Comparison of ENCODE assay signal across 8 mouse cellular contexts in the genomic region with DNA sequence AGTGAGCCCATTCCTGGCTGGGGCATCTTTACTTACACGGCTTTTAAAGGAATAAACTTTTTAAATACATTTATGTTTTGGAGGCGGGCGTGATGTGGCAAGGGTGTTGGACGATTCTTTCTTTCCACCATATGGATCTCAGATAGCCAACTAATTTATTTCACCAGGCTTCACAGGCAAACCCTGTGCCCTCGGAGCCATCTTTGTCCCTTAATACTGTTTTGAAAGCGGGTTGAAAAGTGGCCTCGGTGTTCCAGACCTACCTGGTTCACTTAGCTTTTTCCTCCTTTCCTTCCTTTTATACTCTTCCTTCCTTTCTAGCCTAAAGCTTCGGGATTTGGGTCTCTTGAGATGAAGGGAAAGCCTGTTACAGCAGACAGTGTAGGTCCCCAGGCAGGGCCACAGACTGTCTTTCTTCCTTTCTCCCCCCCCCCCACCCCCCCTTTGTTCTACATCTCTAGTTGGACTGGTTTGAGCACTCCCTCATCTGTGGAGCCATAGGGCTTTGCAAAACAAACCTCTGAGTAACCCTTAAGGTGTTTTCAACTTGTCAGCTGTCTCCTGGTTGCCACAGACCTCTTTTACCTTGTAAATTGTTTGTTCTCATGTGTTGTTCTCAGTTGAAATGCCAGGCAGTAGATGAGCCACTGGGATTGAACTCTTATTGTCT. TPM values are rescaled to one million over a fixed set of nuclear protein-coding genes. Genes with fewer than 3 reads are reported as not detected.
DNase-seq lines count a peak whose midpoint lies in the region; ATAC-seq and TF ChIP-seq lines count a peak whose summit lies in the region.

No protein-coding gene starts in this region.

- H3K4me1 ChIP-seq in kidney, adult 2 months (ENCODE audit: control insufficient read depth, insufficient read depth, low read length) = peaks cover 11% of the 10 kb centered on the region
- H3K4me1 ChIP-seq in ES-E14 (ENCODE audit: control insufficient read depth in 2 of 2, insufficient read depth in 2 of 2, low read length in 2 of 2, poor library complexity in 1 of 2) = peaks cover 0 to 3% of the 10 kb centered on the region in 2 experiments; a peak in 1 of 4 replicates
- peaks cover 17% of the 10 kb centered on the region for H3K4me1 ChIP-seq in limb, embryonic 15.5 days

- WGBS in kidney, adult 2 months = 4% methylated on average over 8 of the region's 8 CpGs
- 2% methylated on average over 8 of the region's 8 CpGs for WGBS in limb, embryonic 15.5 days

- peak overlapping the region; percentile 94 for H3K9ac ChIP-seq in ES-E14 (ENCODE audit: insufficient read depth, low read depth, low read length, poor library complexity, severe bottlenecking)
- H3K9ac ChIP-seq in limb, embryonic 15.5 days = peak overlapping the region; percentile 66

- H3K4me3 ChIP-seq in kidney, adult 2 months (ENCODE audit: insufficient read depth, low read depth, low read length) = peak overlapping the region; percentile 90
- peak overlapping the region; percentile 85 to 95 for H3K4me3 ChIP-seq in ES-E14 (ENCODE audit: insufficient read depth in 1 of 2, low read depth in 1 of 2, low read length in 2 of 2, poor library complexity in 1 of 2, severe bottlenecking in 1 of 2)
- H3K4me3 ChIP-seq in limb, embryonic 15.5 days = peak overlapping the region; percentile 100

- no peaks in the 10 kb centered on the region for H3K27me3 ChIP-seq in kidney, adult 2 months (replicated peaks; ENCODE audit: control insufficient read depth, insufficient read depth, low read length)
- H3K27me3 ChIP-seq in limb, embryonic 15.5 days = no peaks in the 10 kb centered on the region

- peak overlapping the region; percentile 81 for H3K27ac ChIP-seq in kidney, adult 2 months (ENCODE audit: insufficient read depth, low read depth, low read length)
- H3K27ac ChIP-seq in ES-E14 (ENCODE audit: insufficient read depth, low read depth, low read length, poor library complexity, severe bottlenecking) = peak overlapping the region; percentile 85
- peak overlapping the region; percentile 91 for H3K27ac ChIP-seq in limb, embryonic 15.5 days

- no peaks in the 10 kb centered on the region for H3K9me3 ChIP-seq in ES-E14 (ENCODE audit: control insufficient read depth, insufficient read depth, low read depth, low read length)
- H3K9me3 ChIP-seq in limb, embryonic 15.5 days = no peaks in the 10 kb centered on the region

- ATAC-seq in erythroid progenitor cell, adult 5-6 weeks (replicated peaks; ENCODE audit: low FRiP score, poor library complexity, severe bottlenecking) = peak; percentile 12; the same call in 1 of the 2 replicates
- ATAC-seq in limb, embryonic 15.5 days (ENCODE audit: insufficient number of reproducible peaks, low FRiP score, low TSS enrichment, low read depth) = no peak

- no peak for TF ChIP-seq POLR2A in kidney, adult 2 months (IDR thresholded peaks at IDR 0.05; ENCODE audit: low read depth, low read length)

- in situ Hi-C loops in ES-E14 (cut with MboI; ENCODE audit: low sequenced_read_pairs in 2 of 2, unreplicated experiment in 2 of 2) = no loop called here

- DNase-seq in kidney, adult 2 months = peak; percentile 15
- DNase-seq in kidney, adult 9 months = no peak
- DNase-seq in ES-E14 (ENCODE audit: low read depth, low spot score) = no peak
- peak; percentile 20 for DNase-seq in retina, embryonic 14.5 days (ENCODE audit: low spot score)
- DNase-seq in layer of hippocampus, adult 9-10 months (ENCODE audit: low spot score) = no peak
- DNase-seq in testis, postnatal 14 days (ENCODE audit: low spot score) = no peak

- H3K4me2 ChIP-seq in limb, embryonic 15.5 days = peak overlapping the region; percentile 60

- no peaks in the 10 kb centered on the region; the same call in 1 of the 2 replicates for H3K36me3 ChIP-seq in kidney, adult 2 months (ENCODE audit: control insufficient read depth, insufficient read depth, low read length)
- H3K36me3 ChIP-seq in ES-E14 (ENCODE audit: control insufficient read depth, insufficient read depth, low read length, poor library complexity, severe bottlenecking) = peaks cover 8% of the 10 kb centered on the region; the same call in 1 of the 2 replicates
- no peaks in the 10 kb centered on the region; the same call in 1 of the 2 replicates for H3K36me3 ChIP-seq in limb, embryonic 15.5 days

- TF ChIP-seq CTCF in kidney, adult 2 months (conservative IDR thresholded peaks at IDR 0.05; ENCODE audit: insufficient read depth, insufficient read length, low read depth, low read length) = no peak

TF ChIP-seq in ES-E14, 5 proteins besides CTCF, POLR2A, EP300 and RAD21:
- no peak for TF ChIP-seq MAFK (IDR thresholded peaks at IDR 0.05; ENCODE audit: insufficient read depth, low read depth, low read length)
- TF ChIP-seq HCFC1 (IDR thresholded peaks at IDR 0.05; ENCODE audit: borderline replicate concordance, insufficient read depth, low read length) = no peak
- no peak for TF ChIP-seq CHD2 (IDR thresholded peaks at IDR 0.05; ENCODE audit: low read depth, low read length)
- TF ChIP-seq ZC3H11A (IDR thresholded peaks at IDR 0.05; ENCODE audit: borderline replicate concordance, low read depth, low read length) = no peak
- TF ChIP-seq ZNF384 (IDR thresholded peaks at IDR 0.05; ENCODE audit: low read depth, low read length) = no peak

RNA-seq across cellular contexts. Expression of a gene that starts 0.7 kb away (rescaled TPM):
- polyA plus RNA-seq in kidney, adult 2 months (2012; rRNA removed) = 4.6 and 6.1 TPM in 2 replicates
- total RNA-seq in ES-E14 (2012; rRNA removed) = 17.0 and 18.4 TPM in 2 replicates
- 0.84 TPM in 1 of 2 replicates, not detected in the other for total RNA-seq in erythroid progenitor cell, adult 5-6 weeks (2015; ENCODE audit: low replicate concordance)
- total RNA-seq in erythroid progenitor cell, adult 5-6 weeks (2017; ENCODE audit: low replicate concordance) = 0.15 and 1.8 TPM in 2 replicates
- 20.9 and 21.9 TPM in 2 replicates for polyA plus RNA-seq in limb, embryonic 15.5 days (2015; fragmentation: Nextera tagmentation; extraction: Ambion mirVana)

RNA-seq across cellular contexts. Expression of a gene that starts 1.0 kb away (rescaled TPM):
- polyA plus RNA-seq in kidney, adult 2 months (2012; rRNA removed) = 32.5 and 34.2 TPM in 2 replicates
- 13.8 and 18.7 TPM in 2 replicates for total RNA-seq in ES-E14 (2012; rRNA removed)
- total RNA-seq in erythroid progenitor cell, adult 5-6 weeks (2015; ENCODE audit: low replicate concordance) = 21.4 and 22.0 TPM in 2 replicates
- 10.3 and 10.7 TPM in 2 replicates for total RNA-seq in erythroid progenitor cell, adult 5-6 weeks (2017; ENCODE audit: low replicate concordance)
- 32.3 and 33.7 TPM in 2 replicates for polyA plus RNA-seq in limb, embryonic 15.5 days (2015; fragmentation: Nextera tagmentation; extraction: Ambion mirVana)

RNA-seq across cellular contexts. Expression of a gene that starts 18.5 kb away (rescaled TPM):
- 34.5 and 35.3 TPM in 2 replicates for polyA plus RNA-seq in kidney, adult 2 months (2012; rRNA removed)
- total RNA-seq in ES-E14 (2012; rRNA removed) = 26.1 and 27.0 TPM in 2 replicates
- total RNA-seq in erythroid progenitor cell, adult 5-6 weeks (2015; ENCODE audit: low replicate concordance) = 9.7 and 19.7 TPM in 2 replicates
- 20.7 and 28.4 TPM in 2 replicates for total RNA-seq in erythroid progenitor cell, adult 5-6 weeks (2017; ENCODE audit: low replicate concordance)
- polyA plus RNA-seq in limb, embryonic 15.5 days (2015; fragmentation: Nextera tagmentation; extraction: Ambion mirVana) = 15.5 and 17.1 TPM in 2 replicates

Comparison
In these comparisons a context has a peak if more than half of its experiments do, and no peak if none do; other contexts are left out.
1. DNase-seq: peak in kidney, adult 2 months (single experiment) and retina, embryonic 14.5 days (single experiment); none in kidney, adult 9 months (single experiment), ES-E14 (single experiment), layer of hippocampus, adult 9-10 months (single experiment) and testis, postnatal 14 days (single experiment).
2. Peak in every context shown above with its lines, with median percentiles within 50 percentile points of each other: H3K27ac ChIP-seq and H3K4me3 ChIP-seq.